Mouse (Mus musculus) induced T-regulatory cell, adult 2 months (primary cell): ENCODE measurements around the gene Hoxa1.

Experiments used
- DNase-seq: peaks from one replicate; pipeline ENCODE4 v3.0.0-alpha.2; 2012; ENCODE audit warnings: low read depth

The Hoxa1 gene

DNA sequence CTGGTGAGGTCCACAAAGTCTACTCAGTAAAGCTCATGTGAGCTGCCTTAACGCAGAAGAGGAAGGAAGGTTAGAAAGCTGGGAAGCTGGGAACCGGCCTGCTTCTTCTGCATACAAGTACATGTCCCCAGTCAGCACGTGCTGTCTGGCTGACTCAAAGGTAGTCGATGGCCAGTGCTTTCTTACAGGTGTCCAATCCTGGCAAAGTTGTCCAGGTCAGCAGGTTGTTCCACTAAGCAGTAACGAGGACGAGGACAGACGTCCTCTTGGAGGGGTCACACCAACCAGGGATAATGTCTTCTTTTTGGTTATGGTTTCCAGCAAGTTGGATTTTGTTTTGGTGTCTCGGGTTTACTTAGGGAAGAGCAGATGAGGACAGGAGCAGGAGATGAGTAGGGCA, 31.8 kb upstream of the Hoxa1 start:
- DNase-seq = peak; percentile 6

DNA sequence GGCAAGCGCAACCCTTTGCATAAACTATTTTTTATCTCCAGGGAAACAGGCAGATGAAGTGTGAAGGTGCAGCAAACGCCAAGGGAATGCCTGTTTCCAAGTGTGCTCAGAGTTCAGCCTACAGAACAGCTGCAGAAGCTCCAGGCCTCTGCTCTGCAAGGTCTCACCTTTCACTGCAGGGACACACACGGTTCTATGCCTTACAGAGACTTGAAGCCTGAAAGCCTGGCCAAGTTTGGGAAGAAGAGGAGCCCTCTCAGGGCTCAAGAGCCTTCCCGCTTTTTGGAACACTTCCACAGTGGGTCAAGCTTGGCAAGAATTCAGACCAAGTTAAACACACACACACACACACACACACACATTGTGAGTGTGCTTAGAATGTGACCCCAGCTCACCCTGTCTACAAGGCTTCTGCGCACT, 31.1 kb upstream of the Hoxa1 start:
- no peak for DNase-seq

DNA sequence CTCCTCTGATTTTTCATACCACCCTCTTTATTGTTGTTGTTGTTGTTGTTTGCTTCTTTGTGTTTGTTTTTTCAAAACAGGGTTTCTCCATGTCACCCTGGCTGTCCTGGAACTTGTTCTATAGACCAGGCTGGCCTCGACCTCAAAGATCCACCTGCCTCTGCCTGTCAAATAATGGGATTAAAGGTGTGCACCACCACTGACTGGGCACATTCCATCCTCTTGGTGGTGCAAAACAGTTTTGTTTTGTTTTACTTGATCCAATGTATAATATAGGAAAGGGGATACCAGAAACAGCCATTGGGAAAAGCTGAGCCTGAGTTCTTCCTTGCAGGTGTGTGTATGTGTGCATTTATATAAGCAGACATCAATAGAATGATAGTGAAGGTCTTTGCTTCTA, 28.4 kb upstream of the Hoxa1 start:
- no peak for DNase-seq

DNA sequence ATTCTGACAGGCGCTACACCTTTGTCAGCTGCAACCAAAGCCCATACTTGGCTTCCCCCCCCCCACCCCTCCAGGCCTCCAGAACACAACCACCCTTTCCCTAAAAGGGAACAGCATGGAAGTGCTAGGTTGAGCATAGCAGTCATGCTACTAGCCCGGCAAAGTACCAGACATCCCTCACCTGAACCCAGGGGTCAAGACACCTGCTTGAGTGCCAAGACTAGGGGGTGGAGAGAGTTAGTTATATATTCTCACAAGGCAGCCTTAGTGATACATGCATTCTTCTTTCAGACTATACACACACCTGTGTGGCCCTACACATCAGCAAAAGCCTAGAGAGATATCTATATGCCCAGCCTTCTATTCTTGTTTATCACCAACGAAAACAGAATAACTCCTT, 27.7 kb upstream of the Hoxa1 start:
- no peak for DNase-seq

DNA sequence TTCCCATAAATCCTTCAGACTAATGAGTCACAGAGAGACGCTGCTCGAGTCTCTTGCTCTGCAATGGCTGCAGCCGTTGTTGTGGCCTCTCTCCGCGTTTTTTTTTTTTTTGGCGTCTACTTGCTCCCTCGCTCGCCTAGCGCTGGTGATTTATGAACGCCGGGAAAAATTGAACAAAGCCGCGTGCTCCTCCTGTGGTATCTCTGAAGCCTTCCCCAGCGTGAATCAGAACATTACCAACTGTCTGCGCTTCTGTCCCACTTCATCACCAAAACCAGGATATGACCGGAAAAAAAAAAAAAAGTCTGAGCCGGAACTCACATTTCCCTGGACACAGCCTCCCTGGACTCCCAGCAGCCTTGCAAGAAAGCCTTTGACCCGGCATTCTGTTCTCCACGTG, 27.1 kb upstream of the Hoxa1 start:
- no peak for DNase-seq

DNA sequence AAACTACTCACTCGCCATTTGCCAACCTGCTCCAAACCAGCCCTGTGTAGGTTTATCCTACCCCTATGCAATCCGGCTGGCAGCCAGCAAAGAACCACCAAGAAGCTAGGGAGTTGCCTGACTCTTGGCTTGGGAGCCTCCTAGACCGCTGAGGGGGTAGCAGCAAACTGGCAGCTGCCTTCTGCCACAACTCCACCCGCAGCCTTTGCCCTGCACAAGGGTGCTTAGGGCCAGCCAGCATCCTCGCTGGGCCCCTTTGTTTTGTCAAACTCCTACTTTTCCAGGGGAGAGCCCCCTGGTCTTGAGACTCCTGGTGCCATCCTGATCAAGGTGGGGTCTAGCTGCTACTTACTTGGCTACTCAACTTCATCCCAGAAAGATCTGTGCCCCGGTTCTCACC, 26.6 kb upstream of the Hoxa1 start:
- no peak for DNase-seq

DNA sequence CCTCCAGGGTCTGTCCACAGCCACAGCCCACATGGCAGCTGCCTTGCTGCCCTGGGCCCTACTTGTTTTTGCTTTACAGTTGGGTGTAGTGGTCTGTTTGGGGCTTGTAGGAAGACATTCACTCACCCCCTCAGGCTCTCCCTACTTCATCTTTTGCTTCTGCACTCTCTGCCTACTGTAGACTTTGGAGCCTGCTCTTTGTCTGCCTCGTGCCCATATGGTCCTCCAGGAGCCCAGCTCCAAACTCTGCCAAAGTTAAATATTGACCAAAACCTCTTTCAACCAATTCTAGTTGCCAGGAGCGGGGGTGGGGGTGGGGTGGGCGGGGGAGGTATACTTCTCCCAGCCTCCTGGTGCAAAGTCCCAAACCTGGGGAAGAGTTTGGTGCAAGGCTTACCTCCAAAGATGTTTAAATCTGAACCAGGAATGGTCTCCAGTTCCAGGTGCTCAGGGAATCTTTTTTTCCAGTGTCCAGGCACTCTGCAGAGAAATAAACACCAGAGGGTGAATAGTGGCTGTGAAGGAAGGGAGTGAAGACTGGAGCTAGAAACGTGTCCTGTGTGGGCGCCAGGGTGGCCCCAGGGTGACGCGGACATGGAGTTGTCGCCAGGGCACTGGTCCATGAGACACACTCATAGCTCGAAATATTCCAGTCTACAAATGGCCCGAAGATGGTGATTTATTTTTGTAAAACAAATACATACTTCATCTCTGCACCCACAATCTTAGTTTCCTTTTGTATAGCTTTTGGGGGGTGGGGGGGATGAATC, 25.4 kb upstream of the Hoxa1 start:
- DNase-seq = no peak

DNA sequence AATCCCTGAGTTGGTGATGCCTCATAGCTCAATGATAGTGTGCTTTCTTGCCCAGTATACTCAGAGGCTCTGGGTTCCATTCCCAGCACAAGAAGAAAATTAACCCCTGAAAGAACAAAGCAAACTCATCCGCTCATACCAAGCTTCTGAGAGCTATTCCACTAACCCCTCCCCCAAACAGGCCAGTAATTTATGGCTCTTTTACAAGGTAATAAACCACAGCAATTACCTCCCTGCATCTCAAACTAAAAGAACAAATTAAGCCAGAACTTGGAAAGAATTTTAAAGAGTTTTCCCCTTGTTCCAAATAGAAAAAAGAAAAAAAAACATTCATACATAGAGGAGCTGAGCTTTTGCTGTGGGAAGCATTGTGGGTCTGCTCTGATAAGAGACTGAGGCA, 24.7 kb upstream of the Hoxa1 start:
- no peak for DNase-seq

DNA sequence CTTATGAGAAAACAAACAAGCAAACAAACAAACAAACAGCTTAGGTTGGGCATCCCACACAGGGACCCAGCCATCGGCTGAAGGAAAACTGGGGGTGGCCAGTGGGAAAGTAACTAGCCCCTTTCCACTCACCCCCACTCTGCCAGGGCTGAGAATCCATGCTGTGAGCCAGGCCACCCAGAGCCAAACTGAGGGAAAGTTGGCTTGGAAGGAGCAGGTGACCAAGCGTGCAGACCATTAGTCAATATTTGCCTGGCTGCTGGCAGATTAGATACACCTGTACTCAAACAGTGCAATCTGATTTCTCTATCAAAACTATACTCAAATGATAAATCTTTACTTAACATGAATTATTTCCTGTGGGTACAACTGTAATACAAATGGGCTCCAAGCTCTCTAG, 23.9 kb upstream of the Hoxa1 start:
- no peak for DNase-seq

DNA sequence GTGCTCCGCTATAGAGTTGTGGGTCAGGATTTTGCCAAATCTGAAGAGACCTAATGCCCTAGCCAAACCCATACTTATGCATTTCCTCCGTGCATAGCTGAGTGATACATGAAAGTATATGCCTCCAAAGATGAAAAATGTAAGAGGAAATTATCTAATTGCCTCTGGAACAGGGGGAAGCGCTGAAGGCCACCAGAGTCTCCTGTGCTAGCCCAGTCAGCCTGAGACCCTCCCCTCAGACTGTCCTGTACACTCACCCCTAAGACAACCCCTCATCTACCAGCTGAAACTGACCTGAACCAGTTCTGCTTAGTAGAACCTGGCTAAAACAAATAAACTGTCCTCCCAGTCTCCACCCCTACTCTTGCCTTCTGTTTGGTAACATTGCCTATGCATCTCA, 22.6 kb upstream of the Hoxa1 start:
- DNase-seq = no peak

DNA sequence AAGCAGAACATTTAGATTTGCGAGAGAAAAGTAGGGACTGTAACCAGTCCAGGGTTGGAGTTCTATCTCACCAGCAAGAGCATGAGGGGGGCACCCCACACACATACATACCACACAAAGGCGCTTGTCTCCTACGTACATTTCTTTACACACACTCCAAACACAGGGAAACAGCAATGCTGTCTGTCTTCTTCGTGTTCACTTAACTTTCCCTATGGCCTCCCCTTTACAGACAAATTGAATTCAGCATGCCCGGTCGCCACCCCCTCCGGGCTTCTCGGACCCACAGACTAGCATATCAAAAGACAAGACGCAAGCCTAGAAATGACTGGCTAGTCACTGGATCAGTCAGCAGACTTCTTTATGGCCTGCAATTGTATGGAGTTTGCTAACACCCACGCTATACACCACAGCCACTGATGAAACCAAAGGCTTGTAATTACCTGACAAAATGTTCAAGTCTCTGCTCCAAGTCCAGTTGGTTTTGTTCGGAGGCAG, 22.1 kb upstream of the Hoxa1 start:
- no peak for DNase-seq

DNA sequence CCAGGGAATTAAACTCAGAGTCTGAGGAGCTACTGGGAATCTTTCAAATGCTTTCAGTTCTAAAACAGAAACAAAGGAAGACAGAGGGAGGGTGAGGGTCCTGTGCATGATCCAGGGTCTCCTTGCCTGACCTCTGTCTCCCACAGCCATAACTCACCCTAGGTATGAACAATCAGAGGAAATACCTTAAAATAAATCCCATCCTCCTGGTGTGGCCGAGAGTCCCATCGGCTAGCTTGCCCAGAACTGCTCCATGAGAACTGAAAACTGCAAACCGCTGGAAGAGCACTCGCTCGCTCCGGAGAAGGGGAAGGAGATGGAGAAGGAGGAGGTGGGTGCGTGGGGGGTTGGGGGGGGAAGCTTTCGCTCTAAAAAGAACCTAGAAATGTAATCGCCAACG, 21.6 kb upstream of the Hoxa1 start:
- no peak for DNase-seq

DNA sequence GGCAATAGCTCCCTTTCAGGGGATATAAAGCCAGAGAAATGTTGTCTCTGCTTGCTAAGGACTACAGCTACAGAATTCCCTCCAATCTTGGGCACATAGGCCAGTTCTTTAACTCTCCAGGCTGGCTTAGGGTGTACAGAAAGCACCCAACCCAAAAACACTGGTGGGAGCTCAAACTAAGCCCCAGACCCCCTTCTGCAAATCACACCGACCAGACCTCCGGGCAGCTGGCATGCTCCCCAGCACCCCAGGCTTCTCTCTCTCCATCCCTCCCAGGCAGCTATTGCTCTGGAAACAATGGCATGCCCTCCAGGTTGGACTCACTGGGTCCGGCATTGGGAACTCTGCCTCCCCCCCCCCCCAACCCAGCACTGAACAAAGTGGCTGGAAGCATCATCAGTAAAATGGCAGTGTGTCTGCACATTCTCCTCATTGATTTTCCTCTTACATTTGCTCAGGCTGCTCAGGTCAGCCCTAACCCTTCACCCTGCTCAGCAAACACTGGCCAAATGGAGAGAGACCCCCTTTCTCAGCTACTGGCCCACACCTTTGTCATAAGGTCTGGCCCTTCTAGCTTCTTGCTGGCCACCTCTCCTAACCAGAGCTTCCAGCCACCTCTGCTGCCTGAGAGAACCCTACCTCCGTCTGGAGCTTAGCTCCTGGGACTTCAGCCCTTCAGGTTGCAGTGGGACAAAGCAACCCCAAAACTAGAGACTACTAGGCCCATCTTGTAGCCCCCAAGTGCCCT, 21.0 kb upstream of the Hoxa1 start:
- no peak for DNase-seq

DNA sequence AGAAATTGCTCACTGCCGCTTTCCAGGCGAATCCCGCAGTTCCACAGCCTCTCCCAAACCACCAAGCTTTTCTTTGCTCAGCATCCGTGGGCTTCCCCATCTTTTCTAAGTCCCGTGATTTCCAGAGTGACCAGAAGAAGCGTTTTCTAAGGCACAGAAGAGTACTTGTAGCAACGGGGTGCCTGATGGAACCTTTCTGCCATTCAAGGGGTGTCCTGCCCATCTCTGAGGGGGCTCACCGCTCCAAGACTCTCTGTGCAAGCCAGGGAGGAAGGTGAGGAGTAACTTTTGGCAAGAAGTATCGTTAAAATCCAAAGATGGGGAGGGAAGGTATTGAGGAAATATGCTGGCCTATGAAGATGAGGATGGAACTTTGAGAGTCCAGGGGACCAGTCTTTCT, 19.7 kb upstream of the Hoxa1 start:
- no peak for DNase-seq

DNA sequence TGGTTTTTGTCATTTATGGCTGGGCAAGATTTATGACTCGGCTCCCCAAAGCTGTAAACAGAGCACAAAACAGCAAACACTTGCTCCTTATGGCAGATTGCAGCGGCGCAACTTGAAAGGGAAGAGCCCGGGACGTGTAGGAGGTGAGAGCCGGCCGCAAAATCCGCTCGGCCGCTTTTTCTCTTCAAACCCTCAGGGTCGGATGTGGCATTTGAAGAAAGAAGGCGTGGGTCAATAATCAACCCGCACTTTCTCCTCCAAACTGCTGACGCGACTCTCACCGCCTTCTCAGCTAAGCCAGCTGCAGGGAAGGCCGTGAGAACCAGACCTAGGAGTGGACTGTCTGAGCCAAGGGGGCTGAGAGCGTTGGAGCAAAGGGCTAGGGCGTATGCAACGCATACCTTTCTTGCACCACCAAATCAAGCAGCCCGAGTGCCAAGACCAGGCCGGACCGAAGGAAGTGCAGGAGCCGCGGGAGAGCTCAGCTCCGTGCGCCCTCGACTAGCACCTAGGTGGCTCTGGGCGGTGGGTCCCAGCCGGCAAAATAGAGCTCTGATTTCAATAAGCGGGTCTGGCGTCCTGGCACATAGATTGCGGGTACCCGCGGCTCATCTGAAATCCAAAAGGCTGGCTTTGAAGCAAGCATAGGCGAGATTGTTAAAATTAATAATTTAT, 19.1 kb upstream of the Hoxa1 start, which contains the start of gene 5730596B20Rik:
5730596B20Rik (plus strand) TSS at position 438 of the 675 bp plus-strand sequence.
- no peak for DNase-seq

DNA sequence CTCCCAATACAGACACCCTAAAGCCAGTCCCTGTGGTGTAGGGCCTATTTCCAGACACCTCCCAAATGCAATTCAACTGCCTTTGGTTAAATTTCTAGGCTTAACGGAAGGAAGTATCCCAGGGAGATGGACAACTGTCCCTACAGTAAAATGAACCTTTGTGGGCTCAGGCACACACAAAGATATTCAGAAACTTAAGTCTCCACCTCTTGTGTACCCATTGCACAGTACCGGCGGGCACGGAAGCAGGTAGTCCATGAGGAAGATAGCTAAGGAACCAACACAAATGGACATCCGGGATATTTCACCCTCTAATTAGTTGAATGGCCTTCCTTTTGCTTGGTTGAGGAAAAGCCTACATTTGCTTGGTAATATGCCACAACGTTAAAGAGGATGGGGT, 18.3 kb upstream of the Hoxa1 start:
- DNase-seq = no peak

DNA sequence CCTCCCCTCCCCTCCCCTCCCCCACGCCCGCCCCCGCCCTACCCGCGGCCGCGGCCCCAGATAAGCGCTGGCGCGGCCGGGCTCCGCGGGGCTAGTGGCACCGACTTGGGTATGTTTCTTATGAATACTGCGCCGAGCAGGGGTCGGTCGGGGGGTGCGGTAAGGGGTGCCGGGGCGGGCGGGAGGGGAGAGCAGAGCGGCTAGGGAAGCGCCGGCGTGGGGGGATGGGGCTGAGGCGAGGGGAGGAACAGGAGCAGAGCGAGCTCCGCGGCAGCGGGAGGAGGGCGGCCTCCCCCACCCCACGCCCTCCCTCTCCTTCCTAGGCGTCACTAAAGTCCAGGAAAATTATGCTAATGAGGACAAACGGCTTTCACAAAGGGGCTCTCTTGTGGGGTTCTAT, 17.7 kb upstream of the Hoxa1 start:
- DNase-seq = no peak

DNA sequence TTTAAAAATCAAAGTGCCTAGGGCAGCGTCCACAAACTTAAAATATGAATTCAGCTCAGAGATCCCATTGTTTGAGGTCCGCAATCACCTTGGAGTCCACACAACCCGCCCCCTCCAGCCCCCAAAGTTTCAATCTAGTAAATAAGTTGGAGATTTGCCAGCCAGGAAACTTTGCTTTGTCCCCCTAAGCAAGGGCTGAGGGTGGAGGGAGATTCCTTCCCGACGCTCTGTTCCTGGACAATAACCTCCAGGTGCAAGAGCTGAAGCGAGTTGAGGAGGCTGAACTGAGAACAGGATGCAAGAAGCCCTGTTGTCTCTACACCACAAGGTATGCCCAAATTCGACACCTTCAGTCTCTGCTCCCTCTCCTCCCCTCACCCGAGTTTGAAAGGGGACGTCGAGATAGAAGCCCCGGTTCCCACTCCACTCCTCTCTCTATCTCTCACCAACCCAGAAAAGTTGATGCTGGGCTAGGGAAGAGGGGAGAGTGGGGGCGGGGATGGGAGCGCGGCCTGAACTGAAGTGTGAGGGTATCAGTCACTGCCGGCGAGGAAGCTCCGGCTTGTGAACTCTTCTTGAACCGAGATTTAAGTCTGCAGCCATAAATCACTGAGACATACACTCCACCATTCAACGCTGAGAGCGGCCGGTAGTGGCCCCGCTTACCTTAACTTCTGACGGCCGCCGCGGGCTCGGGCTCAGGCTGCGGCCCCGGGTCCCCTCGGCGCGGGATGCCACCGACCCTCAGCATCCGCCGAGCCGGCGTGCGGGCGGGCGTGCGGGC, 17.0 kb upstream of the Hoxa1 start:
- no peak for DNase-seq

DNA sequence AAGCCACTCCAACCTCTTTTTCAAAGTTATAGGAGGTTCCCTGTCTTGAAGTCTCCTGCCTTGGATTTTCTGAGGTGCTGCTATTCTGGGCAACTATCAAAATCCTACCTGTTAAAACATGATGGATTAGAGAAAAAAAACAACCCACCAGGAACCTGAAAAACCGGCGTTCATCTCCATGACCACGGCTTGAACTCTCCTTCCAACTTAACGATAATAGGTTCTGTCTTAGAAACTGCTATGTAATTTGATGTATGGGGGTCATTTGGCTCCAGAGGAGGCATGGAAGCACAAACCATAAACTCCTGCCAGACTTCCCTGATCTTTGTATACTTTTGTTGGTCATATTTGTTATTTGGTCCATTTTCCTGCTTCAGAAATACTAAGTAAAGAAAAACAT, 15.5 kb upstream of the Hoxa1 start:
- no peak for DNase-seq

DNA sequence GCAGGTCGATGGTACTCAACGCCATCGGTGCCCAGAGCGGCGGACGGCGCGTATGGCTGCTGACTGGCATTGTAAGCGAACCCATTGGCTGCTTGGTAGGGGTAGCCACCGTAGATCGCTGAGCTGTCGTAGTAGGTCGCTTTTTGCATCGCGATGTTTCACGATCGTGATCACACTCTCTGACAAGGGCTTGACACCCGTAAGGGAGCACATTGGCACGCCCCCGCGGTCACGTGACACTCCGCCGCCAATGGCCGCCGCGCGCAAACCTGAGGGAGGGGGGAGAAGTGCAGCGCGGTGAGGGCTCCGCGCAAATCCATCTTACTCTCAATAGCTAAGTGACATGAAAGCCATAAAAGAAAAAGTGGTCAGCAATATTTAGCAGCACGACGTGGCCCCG, 14.4 kb upstream of the Hoxa1 start:
- DNase-seq = no peak

DNA sequence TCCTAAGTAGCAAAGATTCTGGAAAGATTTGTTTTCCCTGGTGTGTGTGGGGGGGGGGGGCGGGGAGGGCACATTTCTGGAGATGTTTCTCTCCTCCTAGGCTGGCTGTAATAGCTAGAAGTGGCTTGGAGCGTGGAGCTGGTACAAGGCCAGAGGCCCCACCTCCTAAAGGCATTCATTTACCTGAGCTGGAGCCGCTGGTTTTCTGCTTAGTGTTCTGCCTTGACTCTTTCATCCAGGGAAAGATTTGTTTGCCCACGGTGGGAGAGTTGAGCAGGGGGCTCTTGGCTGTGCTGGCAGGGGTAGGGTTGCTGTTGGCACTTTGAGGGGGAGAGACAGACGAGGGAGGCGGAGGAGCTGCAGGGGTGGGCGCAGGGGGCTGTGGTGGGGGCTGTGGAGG, 13.8 kb upstream of the Hoxa1 start:
- no peak for DNase-seq

DNA sequence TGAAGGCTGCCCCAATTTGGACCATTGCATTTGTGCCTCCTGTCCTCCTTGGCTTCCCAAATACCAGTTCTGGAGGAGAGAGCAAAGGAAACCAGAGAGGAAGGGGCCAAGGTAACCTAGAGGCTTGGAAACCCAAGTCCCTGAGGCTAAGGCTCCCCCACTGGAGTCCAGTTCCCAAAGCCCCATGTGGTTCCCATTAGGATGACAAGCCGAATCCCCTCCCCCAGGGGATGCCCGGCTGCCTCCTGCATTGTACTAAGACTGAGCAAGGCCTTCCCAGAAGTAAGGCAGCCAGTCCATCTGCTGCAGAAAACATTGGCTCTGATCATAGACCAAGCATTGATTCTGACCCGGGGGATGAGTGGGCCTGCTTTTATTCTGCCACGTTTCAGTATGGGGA, 13.2 kb upstream of the Hoxa1 start:
- DNase-seq = no peak
